Mouse (Mus musculus) cerebellum, postnatal 36 days (tissue): ENCODE results near the gene Mdn1.

Experiments
- DNase-seq, 2 experiments: peaks; one replicate each; pipeline ENCODE4 v3.0.0; 2021 to 2022; ENCODE audit warnings: mixed read lengths in 2 of 2

Mdn1 gene

GRCm38 (mm10) chr4:32656918-32657662 lies at the start of gene Mdn1:
Gene Mdn1, plus strand, starts transcription at chr4:32657119.
- peak; percentile 96 to 98 for DNase-seq

GRCm38 (mm10) chr4:32615034-32615881 lies 41.7 kb upstream of the Mdn1 start, which contains the start of gene Casp8ap2:
Gene Casp8ap2, plus strand, starts transcription at chr4:32615451.
- DNase-seq: peak; percentile 97 to 98

- DNase-seq: no peak
These were observed 35.3 kb upstream of the Mdn1 start for GRCm38 (mm10) chr4:32621637-32622036.

GRCm38 (mm10) chr4:32651669-32652068 lies 5.2 kb upstream of the Mdn1 start:
- DNase-seq: no peak

- DNase-seq: peak; percentile 9 to 11
These were observed 594 bp upstream of the Mdn1 start for GRCm38 (mm10) chr4:32656146-32656904.

GRCm38 (mm10) chr4:32665843-32666242 lies 8.9 kb downstream of the Mdn1 start:
- no peak for DNase-seq

- no peak for DNase-seq
These were observed 11.4 kb downstream of the Mdn1 start for GRCm38 (mm10) chr4:32668291-32668690.

- no peak for DNase-seq
These were observed 12.9 kb downstream of the Mdn1 start for GRCm38 (mm10) chr4:32669825-32670224.

- DNase-seq: no peak
These were observed 17.1 kb downstream of the Mdn1 start for GRCm38 (mm10) chr4:32674025-32674424.

- no peak for DNase-seq
These were observed 20.6 kb downstream of the Mdn1 start for GRCm38 (mm10) chr4:32677471-32677870.

- DNase-seq: no peak
These were observed 23.9 kb downstream of the Mdn1 start for GRCm38 (mm10) chr4:32680843-32681242.

GRCm38 (mm10) chr4:32682471-32682870 lies 25.6 kb downstream of the Mdn1 start:
- no peak for DNase-seq

GRCm38 (mm10) chr4:32683061-32683582 lies 26.2 kb downstream of the Mdn1 start:
- DNase-seq: no peak

- no peak for DNase-seq
These were observed 60.8 kb downstream of the Mdn1 start for GRCm38 (mm10) chr4:32717733-32718132.

- DNase-seq: no peak
These were observed 88.5 kb downstream of the Mdn1 start for GRCm38 (mm10) chr4:32745394-32745793.

GRCm38 (mm10) chr4:32748396-32748795 lies 91.5 kb downstream of the Mdn1 start:
- no peak for DNase-seq

GRCm38 (mm10) chr4:32750711-32751110 lies 93.8 kb downstream of the Mdn1 start:
- no peak for DNase-seq

GRCm38 (mm10) chr4:32757430-32757829 lies 100.5 kb downstream of the Mdn1 start:
- no peak for DNase-seq

GRCm38 (mm10) chr4:32767471-32767870 lies 110.6 kb downstream of the Mdn1 start:
- no peak for DNase-seq

GRCm38 (mm10) chr4:32768046-32768445 lies 111.1 kb downstream of the Mdn1 start:
- DNase-seq: no peak

GRCm38 (mm10) chr4:32770284-32770810 lies 113.4 kb downstream of the Mdn1 start:
- DNase-seq: no peak

- no peak for DNase-seq
These were observed 123.1 kb downstream of the Mdn1 start for GRCm38 (mm10) chr4:32779996-32780395.

GRCm38 (mm10) chr4:32787110-32787509 lies 130.2 kb downstream of the Mdn1 start:
- no peak for DNase-seq
